Mouse (Mus musculus): ENCODE results near the gene Spsb1. TPM values are rescaled to one million over a fixed set of nuclear protein-coding genes. Genes with fewer than 3 reads are reported as not detected.
A peak's percentile ranks its signal among the peaks of the same experiment; 100 is the strongest.

The Spsb1 gene
- polyA plus RNA-seq, 1 experiment from 2014 or later = 15.9 TPM

DNA sequence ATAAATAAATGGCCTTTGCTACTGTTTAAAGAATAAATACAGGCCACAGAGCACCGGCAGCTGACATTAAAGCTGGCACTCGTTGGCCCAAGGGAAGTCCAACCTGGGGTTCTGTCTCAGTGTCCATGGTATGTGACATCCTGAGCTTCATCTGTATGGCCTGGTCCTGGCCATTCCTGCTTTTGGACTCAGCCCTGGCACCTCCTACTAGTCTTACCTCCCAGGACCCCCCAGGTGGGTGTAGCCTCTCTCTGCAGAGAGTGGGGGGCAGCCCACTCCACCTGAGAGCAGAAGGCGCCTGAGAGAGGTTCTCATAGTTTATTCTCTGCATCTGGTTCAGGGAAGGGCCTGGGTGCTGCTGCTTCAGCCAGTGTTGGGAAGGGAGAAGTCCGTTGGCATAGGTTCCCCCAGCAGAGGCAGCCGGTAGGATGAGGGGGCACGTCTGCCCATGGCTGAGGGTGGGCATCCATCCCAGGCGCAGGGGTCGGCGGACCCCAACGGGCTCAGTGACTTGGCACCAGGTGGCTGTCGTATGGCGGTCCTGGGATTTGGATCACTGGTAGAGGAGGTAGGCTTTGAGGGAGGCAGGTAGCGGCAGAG, 57.1 kb downstream of the Spsb1 start:
- Histone ChIP-seq H3K4me1 (ENCODE audit: control insufficient read depth, insufficient read depth, low read length) (peaks cover 34% of the 10 kb centered on the region; the same call in 1 of the 2 replicates), H3K4me2 (replicated peaks; ENCODE audit: low read depth, low read length) (no peak overlapping the region), H3K9ac (replicated peaks; ENCODE audit: low read depth, low read length) (no peak overlapping the region), H3K9me3 (ENCODE audit: control insufficient read depth, low read depth, low read length) (no peaks in the 10 kb centered on the region), H3K27me3 (ENCODE audit: control insufficient read depth, insufficient read depth, low read length) (no peaks in the 10 kb centered on the region), H3K4me3 (ENCODE audit: low read depth, low read length) (no peak overlapping the region), H3K27ac (ENCODE audit: low read length) (no peak overlapping the region), H3K36me3 (ENCODE audit: control insufficient read depth, insufficient read depth, low read length) (no peaks in the 10 kb centered on the region)
- WGBS = 92% methylated on average over 13 of the region's 13 CpGs
- ATAC-seq (ENCODE audit: insufficient number of reproducible peaks, insufficient read depth, low FRiP score, low read depth) = no peak

DNA sequence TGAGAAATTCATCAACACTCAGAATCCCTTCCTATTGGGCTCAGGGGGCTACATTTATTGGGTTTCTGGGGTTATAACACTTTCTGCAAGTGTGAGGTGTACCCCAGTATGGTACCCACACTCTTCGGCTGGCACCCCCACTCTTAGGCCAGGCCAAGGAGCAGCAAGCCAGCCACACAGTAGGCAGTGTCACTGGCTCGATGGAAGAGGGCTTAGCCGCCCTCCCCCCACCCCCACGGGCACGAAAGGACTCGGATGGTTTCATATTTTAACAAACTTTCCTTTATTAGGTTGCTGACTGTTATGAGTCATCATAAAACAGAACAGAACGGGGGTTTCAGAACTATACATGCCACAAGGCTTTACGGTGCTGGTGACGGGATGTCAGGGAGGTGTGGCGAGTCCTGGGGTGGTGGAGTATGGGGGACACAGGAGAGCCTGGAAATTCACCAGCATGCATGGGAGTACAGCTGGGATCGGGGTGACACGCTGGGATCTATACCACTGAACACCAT, 58.8 kb downstream of the Spsb1 start:
- no peak overlapping the region for H3K4me3 ChIP-seq (ENCODE audit: low read depth, low read length)
- peak overlapping the region; percentile 3; the same call in 1 of the 2 replicates for H3K27ac ChIP-seq (ENCODE audit: low read length)
- 72% methylated on average over 12 of the region's 12 CpGs for whole genome bisulfite sequencing
- H3K36me3 ChIP-seq (ENCODE audit: control insufficient read depth, insufficient read depth, low read length) = no peaks in the 10 kb centered on the region
- H3K27me3 ChIP-seq (ENCODE audit: control insufficient read depth, insufficient read depth, low read length) = no peaks in the 10 kb centered on the region
- no peak for ATAC-seq (ENCODE audit: insufficient number of reproducible peaks, insufficient read depth, low FRiP score, low read depth)
- H3K9ac ChIP-seq (replicated peaks; ENCODE audit: low read depth, low read length) = no peak overlapping the region
- no peak overlapping the region for H3K4me2 ChIP-seq (replicated peaks; ENCODE audit: low read depth, low read length)
- H3K9me3 ChIP-seq (ENCODE audit: control insufficient read depth, low read depth, low read length) = no peaks in the 10 kb centered on the region
- H3K4me1 ChIP-seq (ENCODE audit: control insufficient read depth, insufficient read depth, low read length) = peaks cover 41% of the 10 kb centered on the region; the same call in 1 of the 2 replicates

DNA sequence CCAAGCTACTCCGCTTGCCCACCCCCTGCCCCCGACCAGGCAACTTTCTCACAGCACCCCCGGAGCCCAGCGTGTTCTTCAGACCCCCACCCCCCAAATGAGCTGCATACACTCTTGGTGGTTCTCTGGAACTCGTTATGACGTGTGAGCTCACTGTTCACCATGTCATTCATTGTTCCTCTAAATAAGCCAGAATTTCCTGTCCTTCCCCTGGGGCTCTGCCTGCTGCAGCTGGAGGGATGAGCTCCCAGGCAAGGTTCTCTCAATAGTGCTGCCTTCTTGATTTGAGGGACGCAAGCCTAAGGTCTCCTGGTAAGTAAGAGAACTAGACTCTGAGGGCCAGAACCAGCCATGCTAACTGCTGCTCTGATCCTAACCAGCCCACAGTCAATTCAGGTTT, 59.6 kb downstream of the Spsb1 start:
- no peak overlapping the region for H3K4me2 ChIP-seq (replicated peaks; ENCODE audit: low read depth, low read length)
- peak overlapping the region; percentile 90 for H3K27ac ChIP-seq (ENCODE audit: low read length)
- ATAC-seq (ENCODE audit: insufficient number of reproducible peaks, insufficient read depth, low FRiP score, low read depth) = no peak
- H3K4me3 ChIP-seq (ENCODE audit: low read depth, low read length) = no peak overlapping the region
- H3K9me3 ChIP-seq (ENCODE audit: control insufficient read depth, low read depth, low read length) = no peaks in the 10 kb centered on the region
- H3K36me3 ChIP-seq (ENCODE audit: control insufficient read depth, insufficient read depth, low read length) = no peaks in the 10 kb centered on the region
- WGBS = 74% methylated on average over 7 of the region's 7 CpGs
- no peak overlapping the region for H3K9ac ChIP-seq (replicated peaks; ENCODE audit: low read depth, low read length)
- peaks cover 49% of the 10 kb centered on the region for H3K4me1 ChIP-seq (ENCODE audit: control insufficient read depth, insufficient read depth, low read length)
- H3K27me3 ChIP-seq (ENCODE audit: control insufficient read depth, insufficient read depth, low read length) = no peaks in the 10 kb centered on the region

DNA sequence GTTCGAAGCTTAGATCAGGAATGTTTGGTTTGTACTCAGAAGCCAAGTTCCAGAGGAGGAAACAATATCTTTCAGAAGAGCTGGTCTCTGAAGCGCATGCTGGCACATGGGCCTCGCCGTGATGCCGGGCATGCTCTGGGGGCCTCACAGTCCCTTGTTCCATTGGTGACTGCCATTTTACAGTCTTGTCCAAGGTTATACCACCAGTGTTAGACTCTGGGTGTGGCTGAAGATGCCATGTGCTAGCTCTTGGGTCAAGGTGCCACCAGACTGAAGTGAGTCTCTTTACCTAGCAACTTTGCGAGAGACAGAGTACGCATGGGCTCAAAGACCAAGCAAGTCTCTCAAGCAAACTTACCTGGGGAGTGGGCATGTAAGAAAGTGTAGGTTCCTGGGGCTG, 60.5 kb downstream of the Spsb1 start:
- no peak for ATAC-seq (ENCODE audit: insufficient number of reproducible peaks, insufficient read depth, low FRiP score, low read depth)
- no peak overlapping the region for H3K4me2 ChIP-seq (replicated peaks; ENCODE audit: low read depth, low read length)
- H3K4me1 ChIP-seq (ENCODE audit: control insufficient read depth, insufficient read depth, low read length) = peaks cover 58% of the 10 kb centered on the region

GRCm38 (mm10) chr4:149893611-149894151, 61.2 kb downstream of the Spsb1 start:
- Histone ChIP-seq H3K36me3 (ENCODE audit: control insufficient read depth, insufficient read depth, low read length) (no peaks in the 10 kb centered on the region), H3K9ac (replicated peaks; ENCODE audit: low read depth, low read length) (no peak overlapping the region), H3K27ac (ENCODE audit: low read length) (peak overlapping the region; percentile 90), H3K27me3 (ENCODE audit: control insufficient read depth, insufficient read depth, low read length) (no peaks in the 10 kb centered on the region), H3K4me1 (ENCODE audit: control insufficient read depth, insufficient read depth, low read length) (peaks cover 63% of the 10 kb centered on the region), H3K9me3 (ENCODE audit: control insufficient read depth, low read depth, low read length) (no peaks in the 10 kb centered on the region), H3K4me3 (ENCODE audit: low read depth, low read length) (no peak overlapping the region), H3K4me2 (replicated peaks; ENCODE audit: low read depth, low read length) (no peak overlapping the region)
- 7% methylated on average over 11 of the region's 11 CpGs for WGBS
- ATAC-seq (ENCODE audit: insufficient number of reproducible peaks, insufficient read depth, low FRiP score, low read depth) = peak; percentile 82

More for the DNA sequence above, 60.5 kb downstream of the Spsb1 start:
- Histone ChIP-seq H3K9ac (replicated peaks; ENCODE audit: low read depth, low read length) (no peak overlapping the region), H3K27ac (ENCODE audit: low read length) (peak overlapping the region; percentile 90), H3K4me3 (ENCODE audit: low read depth, low read length) (no peak overlapping the region), H3K36me3 (ENCODE audit: control insufficient read depth, insufficient read depth, low read length) (no peaks in the 10 kb centered on the region), H3K27me3 (ENCODE audit: control insufficient read depth, insufficient read depth, low read length) (no peaks in the 10 kb centered on the region), H3K9me3 (ENCODE audit: control insufficient read depth, low read depth, low read length) (no peaks in the 10 kb centered on the region)
- 77% methylated on average over 7 of the region's 7 CpGs for WGBS

- Histone ChIP-seq H3K36me3 (ENCODE audit: control insufficient read depth, insufficient read depth, low read length) (no peaks in the 10 kb centered on the region), H3K4me2 (replicated peaks; ENCODE audit: low read depth, low read length) (no peak overlapping the region), H3K9me3 (ENCODE audit: control insufficient read depth, low read depth, low read length) (no peaks in the 10 kb centered on the region), H3K9ac (replicated peaks; ENCODE audit: low read depth, low read length) (no peak overlapping the region), H3K4me3 (ENCODE audit: low read depth, low read length) (no peak overlapping the region), H3K27ac (ENCODE audit: low read length) (peak overlapping the region; percentile 89), H3K27me3 (ENCODE audit: control insufficient read depth, insufficient read depth, low read length) (no peaks in the 10 kb centered on the region), H3K4me1 (ENCODE audit: control insufficient read depth, insufficient read depth, low read length) (peaks cover 63% of the 10 kb centered on the region)
- ATAC-seq (ENCODE audit: insufficient number of reproducible peaks, insufficient read depth, low FRiP score, low read depth) = no peak
- 87% methylated on average over 5 of the region's 5 CpGs for WGBS
Observed at GRCm38 (mm10) chr4:149891172-149891960, 63.5 kb downstream of the Spsb1 start.

- Histone ChIP-seq H3K4me1 (ENCODE audit: control insufficient read depth, insufficient read depth, low read length) (peaks cover 55% of the 10 kb centered on the region), H3K9ac (replicated peaks; ENCODE audit: low read depth, low read length) (no peak overlapping the region), H3K27ac (ENCODE audit: low read length) (peak overlapping the region; percentile 89), H3K27me3 (ENCODE audit: control insufficient read depth, insufficient read depth, low read length) (no peaks in the 10 kb centered on the region), H3K9me3 (ENCODE audit: control insufficient read depth, low read depth, low read length) (no peaks in the 10 kb centered on the region), H3K4me3 (ENCODE audit: low read depth, low read length) (no peak overlapping the region), H3K36me3 (ENCODE audit: control insufficient read depth, insufficient read depth, low read length) (no peaks in the 10 kb centered on the region), H3K4me2 (replicated peaks; ENCODE audit: low read depth, low read length) (no peak overlapping the region)
- WGBS = 34% methylated on average over 8 of the region's 8 CpGs
- ATAC-seq (ENCODE audit: insufficient number of reproducible peaks, insufficient read depth, low FRiP score, low read depth) = no peak
Observed at GRCm38 (mm10) chr4:149890551-149890950, 64.3 kb downstream of the Spsb1 start.

GRCm38 (mm10) chr4:149889851-149890250, 65.0 kb downstream of the Spsb1 start:
- Histone ChIP-seq H3K27me3 (ENCODE audit: control insufficient read depth, insufficient read depth, low read length) (no peaks in the 10 kb centered on the region), H3K4me1 (ENCODE audit: control insufficient read depth, insufficient read depth, low read length) (peaks cover 48% of the 10 kb centered on the region), H3K9me3 (ENCODE audit: control insufficient read depth, low read depth, low read length) (no peaks in the 10 kb centered on the region), H3K9ac (replicated peaks; ENCODE audit: low read depth, low read length) (no peak overlapping the region), H3K4me3 (ENCODE audit: low read depth, low read length) (no peak overlapping the region), H3K4me2 (replicated peaks; ENCODE audit: low read depth, low read length) (0 out of 2 replicates have a peak overlapping the region, but pooled peaks have one; percentile 7), H3K36me3 (ENCODE audit: control insufficient read depth, insufficient read depth, low read length) (no peaks in the 10 kb centered on the region), H3K27ac (ENCODE audit: low read length) (peak overlapping the region; percentile 89)
- WGBS = 8% methylated on average over 13 of the region's 13 CpGs
- ATAC-seq (ENCODE audit: insufficient number of reproducible peaks, insufficient read depth, low FRiP score, low read depth) = 0 out of 2 replicates have a peak, but pooled peaks have one; percentile 11

All from stomach, embryonic 14.5 days (tissue).